Mouse (Mus musculus): Measurements from ENCODE around the gene Pex11b. TPM values are rescaled to one million over a fixed set of nuclear protein-coding genes. Genes with fewer than 3 reads are reported as not detected.
"Not testable (repeated sequence)": the region's sequence is repeated elsewhere in the genome, so short reads cannot be mapped to it uniquely, and the experiment has no call there.

Pex11b gene
- polyA plus RNA-seq, 1 experiment from 2014 or later = 17.3 TPM

- H3K4me3 ChIP-seq (replicated peaks) = no peak overlapping the region
- no peak overlapping the region for H3K9ac ChIP-seq
- H3K9me3 ChIP-seq (replicated peaks) = no peaks in the 10 kb centered on the region
- no peak for ATAC-seq (ENCODE audit: insufficient read depth)
- H3K27ac ChIP-seq (replicated peaks) = no peak overlapping the region
- no peak overlapping the region for H3K4me2 ChIP-seq
- peaks cover 39% of the 10 kb centered on the region for H3K27me3 ChIP-seq
- no peaks in the 10 kb centered on the region for H3K36me3 ChIP-seq (replicated peaks)
- H3K4me1 ChIP-seq (replicated peaks) = peaks cover 16% of the 10 kb centered on the region
- WGBS (ENCODE audit: insufficient replicate concordance) = 57% methylated on average over 3 of the region's 3 CpGs
These were observed 40.5 kb downstream of the Pex11b start for GRCm38 (mm10) chr3:96675690-96676089.

GRCm38 (mm10) chr3:96678456-96678855 lies 43.3 kb downstream of the Pex11b start:
- no peak overlapping the region for H3K9ac ChIP-seq
- H3K27ac ChIP-seq (replicated peaks) = no peak overlapping the region
- no peak for ATAC-seq (ENCODE audit: insufficient read depth)
- H3K4me3 ChIP-seq (replicated peaks) = no peak overlapping the region
- H3K4me1 ChIP-seq (replicated peaks) = peaks cover 15% of the 10 kb centered on the region
- H3K27me3 ChIP-seq = peaks cover 42% of the 10 kb centered on the region
- no peak overlapping the region for H3K4me2 ChIP-seq
- no peaks in the 10 kb centered on the region for H3K36me3 ChIP-seq (replicated peaks)
- WGBS (ENCODE audit: insufficient replicate concordance) = 62% methylated on average over 7 of the region's 7 CpGs
- no peaks in the 10 kb centered on the region for H3K9me3 ChIP-seq (replicated peaks)

- H3K36me3 ChIP-seq (replicated peaks) = no peaks in the 10 kb centered on the region
- no peak for ATAC-seq (ENCODE audit: insufficient read depth)
- no peak overlapping the region for H3K27ac ChIP-seq (replicated peaks)
- no peak overlapping the region for H3K9ac ChIP-seq
- no peaks in the 10 kb centered on the region for H3K9me3 ChIP-seq (replicated peaks)
- H3K4me3 ChIP-seq (replicated peaks) = no peak overlapping the region
- peaks cover 15% of the 10 kb centered on the region for H3K4me1 ChIP-seq (replicated peaks)
- 13% methylated on average over 5 of the region's 5 CpGs for WGBS (ENCODE audit: insufficient replicate concordance)
- H3K27me3 ChIP-seq = peaks cover 45% of the 10 kb centered on the region
- no peak overlapping the region for H3K4me2 ChIP-seq
These were observed 44.0 kb downstream of the Pex11b start for GRCm38 (mm10) chr3:96679159-96679674.

GRCm38 (mm10) chr3:96680269-96680956 lies 45.2 kb downstream of the Pex11b start:
- peaks cover 54% of the 10 kb centered on the region for H3K27me3 ChIP-seq
- 20% methylated on average over 12 of the region's 12 CpGs for WGBS (ENCODE audit: insufficient replicate concordance)
- H3K9ac ChIP-seq = no peak overlapping the region
- H3K27ac ChIP-seq (replicated peaks) = no peak overlapping the region
- no peak overlapping the region for H3K4me3 ChIP-seq (replicated peaks)
- H3K9me3 ChIP-seq (replicated peaks) = no peaks in the 10 kb centered on the region
- no peak overlapping the region for H3K4me2 ChIP-seq
- ATAC-seq (ENCODE audit: insufficient read depth) = no peak
- no peaks in the 10 kb centered on the region for H3K36me3 ChIP-seq (replicated peaks)
- peaks cover 15% of the 10 kb centered on the region for H3K4me1 ChIP-seq (replicated peaks)

- WGBS (ENCODE audit: insufficient replicate concordance) = 78% methylated on average over 3 of the region's 3 CpGs
- no peak overlapping the region for H3K4me3 ChIP-seq (replicated peaks)
- H3K27ac ChIP-seq (replicated peaks) = no peak overlapping the region
- H3K4me1 ChIP-seq (replicated peaks) = peaks cover 15% of the 10 kb centered on the region
- H3K36me3 ChIP-seq (replicated peaks) = no peaks in the 10 kb centered on the region
- H3K9ac ChIP-seq = no peak overlapping the region
- no peak overlapping the region for H3K4me2 ChIP-seq
- peaks cover 62% of the 10 kb centered on the region for H3K27me3 ChIP-seq
- H3K9me3 ChIP-seq (replicated peaks) = no peaks in the 10 kb centered on the region
- no peak for ATAC-seq (ENCODE audit: insufficient read depth)
These were observed 48.3 kb downstream of the Pex11b start for GRCm38 (mm10) chr3:96683496-96683895.

GRCm38 (mm10) chr3:96684151-96684821 lies 49.1 kb downstream of the Pex11b start:
- Histone ChIP-seq H3K4me1 (replicated peaks) (peaks cover 8% of the 10 kb centered on the region), H3K9ac (no peak overlapping the region), H3K4me3 (replicated peaks) (no peak overlapping the region), H3K36me3 (replicated peaks) (no peaks in the 10 kb centered on the region), H3K9me3 (replicated peaks) (no peaks in the 10 kb centered on the region), H3K27ac (replicated peaks) (no peak overlapping the region), H3K4me2 (peak overlapping the region; percentile 27; the same call in 1 of the 2 replicates), H3K27me3 (peaks cover 62% of the 10 kb centered on the region)
- no peak for ATAC-seq (ENCODE audit: insufficient read depth)
- WGBS (ENCODE audit: insufficient replicate concordance) = 43% methylated on average over 17 of the region's 17 CpGs

- peak overlapping the region; percentile 27; the same call in 1 of the 2 replicates for H3K4me2 ChIP-seq
- H3K9me3 ChIP-seq (replicated peaks) = no peaks in the 10 kb centered on the region
- H3K9ac ChIP-seq = no peak overlapping the region
- no peak overlapping the region for H3K4me3 ChIP-seq (replicated peaks)
- no peak overlapping the region for H3K27ac ChIP-seq (replicated peaks)
- no peak for ATAC-seq (ENCODE audit: insufficient read depth)
- no peaks in the 10 kb centered on the region for H3K36me3 ChIP-seq (replicated peaks)
- H3K27me3 ChIP-seq = peaks cover 64% of the 10 kb centered on the region
- WGBS (ENCODE audit: insufficient replicate concordance) = 26% methylated on average over 28 of the region's 28 CpGs
- peaks cover 4% of the 10 kb centered on the region for H3K4me1 ChIP-seq (replicated peaks)
These were observed 49.6 kb downstream of the Pex11b start for GRCm38 (mm10) chr3:96684822-96685156.

- peaks cover 65% of the 10 kb centered on the region for H3K27me3 ChIP-seq
- not testable (repeated sequence) for H3K9me3 ChIP-seq (replicated peaks); H3K36me3 ChIP-seq (replicated peaks); ATAC-seq (ENCODE audit: insufficient read depth); H3K4me1 ChIP-seq (replicated peaks); H3K4me3 ChIP-seq (replicated peaks); H3K27ac ChIP-seq (replicated peaks); H3K9ac ChIP-seq; H3K4me2 ChIP-seq
- 79% methylated on average over 5 of the region's 5 CpGs for WGBS (ENCODE audit: insufficient replicate concordance)
These were observed 50.9 kb downstream of the Pex11b start for GRCm38 (mm10) chr3:96686057-96686456.

GRCm38 (mm10) chr3:96688854-96689253 lies 53.7 kb downstream of the Pex11b start:
- no peak for ATAC-seq (ENCODE audit: insufficient read depth)
- Histone ChIP-seq H3K4me2 (no peak overlapping the region), H3K36me3 (replicated peaks) (no peaks in the 10 kb centered on the region), H3K27me3 (peaks cover 60% of the 10 kb centered on the region), H3K9ac (no peak overlapping the region), H3K4me3 (replicated peaks) (no peak overlapping the region), H3K27ac (replicated peaks) (no peak overlapping the region), H3K4me1 (replicated peaks) (no peaks in the 10 kb centered on the region), H3K9me3 (replicated peaks) (no peaks in the 10 kb centered on the region)
- WGBS (ENCODE audit: insufficient replicate concordance) = 52% methylated on average over 11 of the region's 11 CpGs

GRCm38 (mm10) chr3:96690298-96690697 lies 55.1 kb downstream of the Pex11b start:
- no peaks in the 10 kb centered on the region for H3K4me1 ChIP-seq (replicated peaks)
- no peak for ATAC-seq (ENCODE audit: insufficient read depth)
- H3K27me3 ChIP-seq = peaks cover 51% of the 10 kb centered on the region
- no peaks in the 10 kb centered on the region for H3K9me3 ChIP-seq (replicated peaks)
- no peak overlapping the region for H3K4me3 ChIP-seq (replicated peaks)
- H3K9ac ChIP-seq = no peak overlapping the region
- H3K27ac ChIP-seq (replicated peaks) = no peak overlapping the region
- no peaks in the 10 kb centered on the region for H3K36me3 ChIP-seq (replicated peaks)
- WGBS (ENCODE audit: insufficient replicate concordance) = 34% methylated on average over 3 of the region's 3 CpGs
- H3K4me2 ChIP-seq = no peak overlapping the region

- Histone ChIP-seq H3K27ac (replicated peaks) (no peak overlapping the region), H3K4me3 (replicated peaks) (no peak overlapping the region), H3K4me1 (replicated peaks) (peaks cover 18% of the 10 kb centered on the region), H3K4me2 (no peak overlapping the region), H3K27me3 (peaks cover 43% of the 10 kb centered on the region), H3K36me3 (replicated peaks) (no peaks in the 10 kb centered on the region), H3K9ac (no peak overlapping the region), H3K9me3 (replicated peaks) (no peaks in the 10 kb centered on the region)
- 26% methylated on average over 3 of the region's 3 CpGs for WGBS (ENCODE audit: insufficient replicate concordance)
- no peak for ATAC-seq (ENCODE audit: insufficient read depth)
These were observed 57.3 kb downstream of the Pex11b start for GRCm38 (mm10) chr3:96692506-96692905.

Data from liver, embryonic 15.5 days (tissue).